Mouse (Mus musculus): ENCODE measurements at regions not wholly inside any gene's neighbourhood (a gene's known extent, or its start where the extent isn't known, plus 50 kb on each side); places are given as distances from the start of the nearest gene placed in this dataset.

- DNase-seq, result no peak
Observed at GRCm38 (mm10) chr12:9847465-9848205, 277.7 kb downstream of the Osr1 start.

GRCm38 (mm10) chr12:9855503-9856024 lies 285.6 kb downstream of the Osr1 start:
- no peak for DNase-seq

DNA sequence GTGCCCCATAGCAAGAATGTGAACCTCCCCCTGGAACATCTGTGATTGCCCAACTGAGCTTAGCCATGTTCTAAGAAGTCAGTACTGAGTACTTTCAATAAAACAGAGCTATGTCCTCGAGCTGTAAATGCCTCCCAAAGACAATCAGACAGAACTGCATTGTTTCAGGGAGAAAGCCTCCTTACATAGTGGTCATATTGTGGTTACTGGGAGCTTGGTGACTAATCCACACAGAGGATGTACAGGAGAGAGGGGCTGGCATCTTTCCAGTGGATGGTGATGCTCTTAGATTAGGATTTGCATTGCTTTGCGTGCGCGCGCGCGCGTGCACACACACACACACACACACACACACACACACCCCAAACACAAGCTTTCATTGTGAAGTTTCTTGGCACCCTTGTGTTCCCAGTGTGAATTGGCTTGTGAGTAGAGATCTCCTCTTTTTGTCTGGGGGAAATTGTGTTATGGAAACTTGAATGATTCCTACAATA lies 286.3 kb downstream of the Osr1 start:
- DNase-seq, result peak; percentile 12

DNA sequence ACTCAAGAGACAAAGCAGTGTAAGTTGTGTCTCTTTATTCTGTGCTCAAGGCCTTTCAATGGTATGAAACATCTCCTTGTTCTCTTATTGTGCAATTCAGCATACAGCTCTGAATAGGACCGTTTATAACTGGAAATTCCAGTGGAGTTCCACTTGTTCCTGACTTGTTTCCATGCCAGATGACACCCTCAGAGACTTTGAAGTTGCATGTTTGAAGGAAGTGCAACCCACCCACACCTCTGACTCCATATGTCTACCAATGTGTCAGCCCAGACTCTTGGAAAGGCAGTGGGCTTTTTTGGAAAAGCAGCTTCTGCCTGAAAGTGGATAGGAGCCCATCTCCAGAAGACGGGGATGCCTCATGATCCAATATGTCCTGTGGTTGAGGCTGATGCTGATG lies 288.1 kb downstream of the Osr1 start:
- peak; percentile 87 for DNase-seq

- no peak for DNase-seq
Observed at GRCm38 (mm10) chr12:9862301-9862700, 292.4 kb downstream of the Osr1 start.

GRCm38 (mm10) chr12:9872236-9872635 lies 302.3 kb downstream of the Osr1 start:
- no peak for DNase-seq

DNA sequence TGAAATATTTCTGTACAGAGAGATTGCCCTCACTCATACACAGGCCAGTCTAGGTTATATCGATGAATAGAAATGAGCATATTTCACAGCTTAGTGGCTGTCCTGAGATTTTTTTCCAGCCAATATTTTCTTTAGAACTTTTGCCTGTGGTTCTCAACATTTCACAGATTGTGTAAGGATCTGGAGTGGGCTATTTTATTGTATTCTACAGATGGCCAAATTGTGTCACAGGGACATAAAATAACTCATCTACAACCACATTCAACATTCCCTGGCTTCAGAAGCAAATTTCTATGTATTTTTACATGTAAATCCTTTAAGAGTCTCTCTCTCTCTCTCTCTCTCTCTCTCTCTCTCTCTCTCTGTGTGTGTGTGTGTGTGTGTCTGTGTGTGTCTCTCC lies 303.3 kb downstream of the Osr1 start:
- no peak for DNase-seq

- no peak for DNase-seq
Observed at GRCm38 (mm10) chr12:9874823-9875222, 304.9 kb downstream of the Osr1 start.

DNA sequence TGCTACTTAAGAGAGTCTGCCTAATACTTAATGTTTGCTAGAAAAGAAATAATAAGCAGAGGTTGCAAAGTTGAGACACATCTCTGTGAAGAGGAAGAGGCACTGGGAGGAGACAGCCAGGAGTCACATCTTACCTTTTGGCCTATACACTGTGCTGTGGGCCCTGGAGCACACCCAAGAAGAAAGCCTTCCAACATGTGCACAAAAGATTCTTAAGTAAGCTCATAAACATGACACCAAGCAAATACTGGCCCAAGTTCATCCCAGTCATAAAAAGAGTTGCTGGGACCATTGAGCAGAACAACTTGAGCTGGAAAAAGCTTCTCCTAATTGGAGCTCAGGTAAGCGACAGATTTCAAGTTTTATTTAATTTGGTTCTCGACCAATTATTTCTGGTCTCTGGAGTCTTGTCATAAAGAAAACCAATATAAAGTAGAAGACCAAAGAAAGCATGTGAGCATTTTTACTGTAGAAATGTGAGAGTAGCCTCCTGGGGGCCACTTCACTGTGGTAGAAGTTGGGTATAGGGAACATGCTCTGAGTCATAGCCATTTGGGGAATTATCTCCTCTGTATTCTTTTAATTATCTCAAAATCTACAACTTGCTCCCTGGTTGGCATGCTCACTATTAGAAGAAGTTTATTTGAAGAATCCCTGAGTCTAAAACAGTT lies 312.2 kb downstream of the Osr1 start:
- no peak for DNase-seq

DNA sequence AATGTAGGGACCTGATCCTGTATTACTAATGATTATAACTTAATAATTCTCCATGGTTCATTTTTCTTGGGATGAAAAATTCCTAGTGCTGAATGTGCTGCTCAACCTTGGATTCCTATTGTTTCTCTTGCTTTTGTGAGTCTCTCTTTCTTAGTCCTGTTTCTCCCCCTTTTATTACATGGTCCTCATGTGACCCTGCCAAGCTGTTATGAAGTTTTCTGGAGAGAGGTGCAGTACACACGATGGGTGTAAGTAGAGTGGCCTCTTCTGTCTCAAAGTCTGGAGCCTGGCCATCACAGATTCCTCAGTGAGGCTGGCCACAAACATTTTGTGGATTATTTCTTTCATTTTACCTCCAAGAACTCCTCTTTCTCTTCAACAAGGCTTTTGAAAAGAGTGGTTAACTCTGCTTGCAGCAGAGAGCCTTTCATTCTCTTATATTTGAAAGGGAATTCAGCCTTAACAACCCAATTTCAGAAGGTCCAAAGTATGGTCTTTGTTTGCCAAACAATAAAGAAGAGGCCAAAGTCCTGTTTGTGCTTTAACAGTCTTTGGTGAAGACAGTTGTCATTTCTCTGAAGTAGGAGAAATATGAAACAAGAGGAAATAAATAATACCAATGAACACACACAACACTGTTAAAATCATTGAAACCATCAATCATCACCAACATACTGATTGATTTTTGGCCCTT lies 313.3 kb downstream of the Osr1 start:
- DNase-seq, result no peak

- no peak for DNase-seq
Observed at GRCm38 (mm10) chr12:9894521-9894920, 324.6 kb downstream of the Osr1 start.

GRCm38 (mm10) chr12:9897980-9898379 lies 328.1 kb downstream of the Osr1 start:
- DNase-seq, result no peak

- DNase-seq, result no peak
Observed at GRCm38 (mm10) chr12:9898420-9898819, 328.5 kb downstream of the Osr1 start.

DNA sequence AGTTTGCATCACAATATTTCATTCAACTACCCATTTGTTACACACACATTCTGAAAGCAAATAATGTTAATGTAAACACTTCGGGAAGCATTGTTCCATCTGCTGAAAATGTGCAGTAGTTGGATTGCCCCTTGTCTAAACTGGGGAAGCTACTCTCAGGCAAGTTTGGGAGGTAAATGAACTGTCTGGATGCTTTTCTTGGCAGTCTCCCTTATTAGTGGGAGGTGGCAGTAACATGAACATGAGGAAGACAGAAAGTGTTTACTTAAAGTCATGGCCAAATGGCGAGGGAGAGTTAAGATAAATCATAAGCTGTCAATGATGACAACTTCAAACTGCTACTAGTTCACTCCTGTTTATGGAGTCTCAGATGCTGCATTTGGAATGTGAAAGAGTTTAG lies 332.0 kb downstream of the Osr1 start:
- DNase-seq, result no peak

GRCm38 (mm10) chr12:9903702-9904231 lies 333.9 kb downstream of the Osr1 start:
- DNase-seq, result no peak

GRCm38 (mm10) chr12:9912333-9912732 lies 342.4 kb downstream of the Osr1 start:
- no peak for DNase-seq

- no peak for DNase-seq
Observed at GRCm38 (mm10) chr12:9915726-9916140, 345.8 kb downstream of the Osr1 start.

GRCm38 (mm10) chr12:9918026-9918425 lies 348.1 kb downstream of the Osr1 start:
- no peak for DNase-seq

GRCm38 (mm10) chr12:9919007-9919406 lies 349.1 kb downstream of the Osr1 start:
- DNase-seq, result no peak

- DNase-seq, result no peak
Observed at GRCm38 (mm10) chr12:9919433-9919832, 349.5 kb downstream of the Osr1 start.

- DNase-seq, result no peak
Observed at GRCm38 (mm10) chr12:9920401-9920800, 350.5 kb downstream of the Osr1 start.

GRCm38 (mm10) chr12:9921591-9922198 lies 351.8 kb downstream of the Osr1 start:
- DNase-seq, result no peak

- DNase-seq, result no peak
Observed at GRCm38 (mm10) chr12:9924561-9924960, 354.6 kb downstream of the Osr1 start.

All from right cerebral cortex, adult 18-20 months (tissue).